Mouse (Mus musculus) forebrain, embryonic 16.5 days (tissue): Measurements from ENCODE around the gene Nhlrc2. TPM values are rescaled to one million over a fixed set of nuclear protein-coding genes. Genes with fewer than 3 reads are reported as not detected.
A peak's percentile ranks its signal among the peaks of the same experiment; 100 is the strongest.

Experiments
- ATAC-seq: fragments of 200-750 bp; cut with Nextera tagmentation; 2 replicates; pipeline ENCODE4 v1.8.0; 2017; ENCODE audit warnings: mild to moderate bottlenecking, moderate library complexity
- H3K27ac ChIP-seq: fragments of 300-500 bp; sonication (generic); 2 replicates; pipeline ENCODE4 v1.5.1; 2014; ENCODE audit warnings: low read length, control low read depth
- H3K27me3 ChIP-seq: fragments of 300-500 bp; sonication (generic); replicated peaks from 2 replicates; pipeline ENCODE4 v1.6.1; 2014; ENCODE audit warnings: low read length; ENCODE audit not compliant: control insufficient read depth, insufficient read depth
- H3K36me3 ChIP-seq: fragments of 300-500 bp; sonication (generic); 2 replicates; pipeline ENCODE4 v1.6.1; 2014; ENCODE audit not compliant: control insufficient read depth, insufficient read depth
- H3K4me1 ChIP-seq: fragments of 300-500 bp; sonication (generic); replicated peaks from 2 replicates; pipeline ENCODE4 v1.6.1; 2014; ENCODE audit warnings: low read length; ENCODE audit not compliant: control insufficient read depth, insufficient read depth
- H3K4me2 ChIP-seq: fragments of 300-500 bp; sonication (generic); 2 replicates; pipeline ENCODE4 v1.6.1; 2014; ENCODE audit warnings: mild to moderate bottlenecking, low read length, control low read depth
- H3K4me3 ChIP-seq: fragments of 300-500 bp; sonication (generic); replicated peaks from 2 replicates; pipeline ENCODE4 v1.5.1; 2014; ENCODE audit warnings: mild to moderate bottlenecking, low read length, control low read depth
- H3K9ac ChIP-seq: fragments of 300-500 bp; sonication (generic); replicated peaks from 2 replicates; pipeline ENCODE4 v1.6.1; 2014; ENCODE audit warnings: low read depth, low read length, control low read depth
- H3K9me3 ChIP-seq: fragments of 300-500 bp; sonication (generic); 2 replicates; pipeline ENCODE4 v1.6.1; 2016; ENCODE audit warnings: low read length; ENCODE audit not compliant: control insufficient read depth
- WGBS: fragments of 180-500 bp; shearing (Covaris S2); extraction: QIAGEN DNeasy Blood & Tissue Kit; methylation state at CpG from one replicate; pipeline ENCODE4 v1.1.7; 2014; 5-methylcytosine and 5-hydroxymethylcytosine counted together
- polyA plus RNA-seq: library from polyadenylated mRNA; unstranded; fragments of >200 nt; fragmentation: Nextera tagmentation; extraction: Ambion mirVana; gene quantifications from 2 replicates; pipeline ENCODE4 v1.2.1, GENCODE M21; 2015

The Nhlrc2 gene
- polyA plus RNA-seq, 1 experiment from 2014 or later = 10.6 TPM

- Histone ChIP-seq H3K27ac (no peak overlapping the region), H3K9me3 (no peaks in the 10 kb centered on the region), H3K4me3 (no peak overlapping the region), H3K27me3 (no peaks in the 10 kb centered on the region), H3K4me1 (peaks cover 4% of the 10 kb centered on the region), H3K9ac (no peak overlapping the region), H3K4me2 (no peak overlapping the region), H3K36me3 (no peaks in the 10 kb centered on the region)
- 92% methylated on average over 10 of the region's 10 CpGs for WGBS
- ATAC-seq = no peak
These were observed 79.9 kb downstream of the Nhlrc2 start for GRCm38 (mm10) chr19:56627881-56628472.

- no peak overlapping the region for H3K4me2 ChIP-seq
- no peak overlapping the region for H3K27ac ChIP-seq
- no peak overlapping the region for H3K4me3 ChIP-seq
- H3K27me3 ChIP-seq = no peaks in the 10 kb centered on the region
- peaks cover 4% of the 10 kb centered on the region for H3K4me1 ChIP-seq
- no peaks in the 10 kb centered on the region for H3K36me3 ChIP-seq
- WGBS = 83% methylated on average over 6 of the region's 6 CpGs
- no peak overlapping the region for H3K9ac ChIP-seq
- H3K9me3 ChIP-seq = no peaks in the 10 kb centered on the region
- ATAC-seq = no peak
These were observed 81.6 kb downstream of the Nhlrc2 start for GRCm38 (mm10) chr19:56629647-56630046.

GRCm38 (mm10) chr19:56631017-56631416 is 83.0 kb downstream of the Nhlrc2 start:
- no peak for ATAC-seq
- H3K4me1 ChIP-seq = peaks cover 4% of the 10 kb centered on the region
- no peak overlapping the region for H3K4me3 ChIP-seq
- H3K27me3 ChIP-seq = no peaks in the 10 kb centered on the region
- H3K4me2 ChIP-seq = no peak overlapping the region
- no peaks in the 10 kb centered on the region for H3K9me3 ChIP-seq
- no peaks in the 10 kb centered on the region for H3K36me3 ChIP-seq
- no peak overlapping the region for H3K9ac ChIP-seq
- 72% methylated on average over 4 of the region's 4 CpGs for WGBS
- no peak overlapping the region for H3K27ac ChIP-seq

DNA sequence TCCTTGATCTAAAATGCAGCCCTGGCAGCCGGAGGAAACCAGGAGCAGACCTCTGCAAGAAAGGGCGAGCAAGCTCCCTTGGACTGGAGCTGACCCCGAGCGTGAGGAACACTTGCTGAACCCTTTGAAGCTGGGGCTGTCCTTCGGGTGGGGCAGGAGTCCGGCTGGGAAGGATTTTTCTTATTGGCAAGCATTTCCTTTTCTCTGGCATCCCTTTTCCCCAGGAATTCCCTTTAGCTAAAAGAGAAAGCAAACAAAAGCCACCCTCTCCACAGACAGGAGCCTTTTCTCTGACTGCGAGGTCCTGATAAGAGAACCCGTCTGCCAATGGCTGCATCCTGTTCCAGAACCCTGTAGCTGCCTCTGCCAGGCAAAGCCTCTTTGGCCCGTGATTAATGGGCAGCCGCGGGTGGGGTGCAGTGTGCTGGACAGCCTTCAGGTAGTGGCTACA is 83.4 kb downstream of the Nhlrc2 start:
- H3K27ac ChIP-seq = no peak overlapping the region
- ATAC-seq = no peak
- 59% methylated on average over 11 of the region's 11 CpGs for WGBS
- no peak overlapping the region for H3K4me3 ChIP-seq
- H3K4me2 ChIP-seq = no peak overlapping the region
- no peaks in the 10 kb centered on the region for H3K36me3 ChIP-seq
- no peak overlapping the region for H3K9ac ChIP-seq
- no peaks in the 10 kb centered on the region for H3K27me3 ChIP-seq
- H3K9me3 ChIP-seq = no peaks in the 10 kb centered on the region
- peaks cover 4% of the 10 kb centered on the region for H3K4me1 ChIP-seq

GRCm38 (mm10) chr19:56637035-56637683 is 89.1 kb downstream of the Nhlrc2 start:
- Histone ChIP-seq H3K4me2 (no peak overlapping the region), H3K27me3 (no peaks in the 10 kb centered on the region), H3K4me1 (peaks cover 14% of the 10 kb centered on the region), H3K36me3 (no peaks in the 10 kb centered on the region), H3K9ac (no peak overlapping the region), H3K4me3 (no peak overlapping the region), H3K9me3 (no peaks in the 10 kb centered on the region), H3K27ac (0 out of 2 replicates have a peak overlapping the region, but pooled peaks have one; percentile 0)
- whole genome bisulfite sequencing = 26% methylated on average over 12 of the region's 12 CpGs
- ATAC-seq = peak; percentile 85

- peak; percentile 80 for ATAC-seq
- Histone ChIP-seq H3K9ac (no peak overlapping the region), H3K4me2 (no peak overlapping the region), H3K4me1 (peaks cover 14% of the 10 kb centered on the region), H3K27ac (no peak overlapping the region), H3K9me3 (no peaks in the 10 kb centered on the region), H3K27me3 (no peaks in the 10 kb centered on the region), H3K36me3 (no peaks in the 10 kb centered on the region), H3K4me3 (no peak overlapping the region)
- WGBS = 35% methylated on average over 9 of the region's 9 CpGs
These were observed 89.6 kb downstream of the Nhlrc2 start for GRCm38 (mm10) chr19:56637684-56638049.

DNA sequence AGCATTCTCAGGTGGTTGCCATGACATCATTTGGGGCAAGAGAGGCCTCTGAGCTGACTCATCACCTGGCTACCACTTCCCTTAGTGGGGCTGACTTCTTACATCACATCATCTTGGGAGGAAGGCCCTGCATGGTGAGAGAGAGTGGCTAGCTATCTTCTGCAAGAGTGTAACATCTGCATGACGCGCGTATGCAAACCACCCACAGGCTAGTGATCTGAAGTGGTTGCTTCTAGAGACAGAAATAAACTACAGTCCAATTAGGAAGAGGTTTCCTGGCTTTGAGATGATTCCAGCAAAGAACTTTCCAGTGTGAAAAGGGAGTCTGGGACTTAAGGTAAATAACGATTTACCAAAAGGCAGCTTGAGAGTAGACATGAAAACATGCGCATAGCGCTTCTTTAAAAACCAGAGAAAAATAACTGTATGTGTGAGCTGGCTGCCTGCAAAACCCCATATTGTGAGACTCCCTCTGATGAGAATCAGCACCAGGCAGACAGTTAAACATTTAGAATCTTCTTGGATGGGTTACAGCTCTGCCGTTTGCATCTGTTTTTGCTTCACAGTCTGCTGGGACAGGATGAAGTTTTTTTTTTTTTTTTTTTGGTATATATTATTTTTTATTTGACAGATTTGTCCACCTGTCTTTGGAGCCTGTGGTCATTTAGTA is 99.5 kb downstream of the Nhlrc2 start:
- Histone ChIP-seq H3K4me2 (no peak overlapping the region), H3K36me3 (no peaks in the 10 kb centered on the region), H3K27me3 (no peaks in the 10 kb centered on the region), H3K27ac (peak overlapping the region; percentile 51; the same call in 1 of the 2 replicates), H3K4me3 (no peak overlapping the region), H3K9me3 (no peaks in the 10 kb centered on the region), H3K4me1 (peaks cover 12% of the 10 kb centered on the region), H3K9ac (no peak overlapping the region)
- ATAC-seq = no peak
- 73% methylated on average over 7 of the region's 7 CpGs for WGBS

DNA sequence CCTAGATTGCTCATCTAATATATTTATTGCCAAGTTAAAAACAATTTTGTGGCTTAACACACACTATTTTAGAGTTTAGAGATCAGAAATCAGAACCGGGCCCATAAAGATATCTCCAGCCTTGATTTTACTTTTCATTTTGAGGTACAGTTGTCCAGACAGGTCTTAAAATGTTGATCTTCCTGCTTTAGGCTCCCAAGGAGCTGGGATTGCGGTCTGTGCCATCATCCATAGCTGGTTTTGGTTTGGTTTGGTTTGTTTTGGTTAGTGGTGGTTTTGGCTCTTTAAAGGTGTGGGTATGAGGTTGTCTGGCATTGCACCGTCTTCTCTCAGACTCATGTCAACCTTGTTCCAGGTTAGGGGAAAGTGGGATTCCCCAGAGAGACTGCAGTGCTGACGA is 103.2 kb downstream of the Nhlrc2 start:
- Histone ChIP-seq H3K4me3 (no peak overlapping the region), H3K27ac (no peak overlapping the region), H3K4me1 (peaks cover 19% of the 10 kb centered on the region), H3K9ac (no peak overlapping the region), H3K4me2 (no peak overlapping the region), H3K27me3 (no peaks in the 10 kb centered on the region), H3K36me3 (no peaks in the 10 kb centered on the region), H3K9me3 (no peaks in the 10 kb centered on the region)
- ATAC-seq = no peak
- whole genome bisulfite sequencing = 95% methylated on average over 4 of the region's 4 CpGs

DNA sequence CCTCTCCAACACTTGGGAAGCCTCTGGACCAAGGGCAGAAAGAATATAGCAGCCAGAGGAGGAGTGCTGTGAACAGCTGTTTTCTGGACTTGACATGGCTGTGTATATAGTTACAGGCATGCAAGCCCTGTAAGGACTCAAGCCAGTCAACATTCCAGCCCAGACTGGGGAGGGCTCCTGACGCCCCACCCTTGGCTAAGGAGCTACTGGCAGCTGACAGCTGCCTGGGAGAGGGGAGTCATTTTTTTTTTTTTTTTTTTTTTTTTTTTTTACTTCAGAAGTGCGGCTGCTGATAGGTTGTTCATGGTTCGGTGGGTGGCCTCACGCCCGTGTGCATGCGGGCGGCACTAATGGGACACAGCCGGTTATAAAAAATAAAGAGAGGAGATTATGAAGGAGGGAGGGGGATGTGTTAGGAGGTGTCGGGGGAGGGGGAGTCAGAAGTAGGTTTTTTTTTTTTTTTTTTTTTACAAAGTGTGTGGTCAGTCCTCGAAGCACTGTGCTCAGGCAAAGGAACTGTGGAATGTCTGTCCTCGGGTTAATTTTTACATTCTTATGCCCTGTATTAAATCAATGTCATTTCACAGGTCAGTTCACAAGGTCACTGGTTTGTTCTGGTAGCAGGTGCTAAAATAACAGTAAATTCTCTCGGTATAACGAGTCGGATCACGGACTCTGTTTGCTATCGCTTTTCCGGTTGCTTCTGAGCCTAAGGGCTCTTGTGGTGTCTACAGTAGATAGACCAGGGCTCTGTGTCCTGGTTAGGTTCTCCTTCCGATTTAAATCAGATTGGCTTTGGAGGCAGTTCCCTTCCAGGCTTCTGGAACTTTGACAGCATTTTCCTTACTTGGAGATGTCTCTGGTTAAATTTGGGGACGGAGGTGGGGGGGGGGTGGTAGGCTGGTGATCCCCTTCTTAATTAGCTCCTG is 104.2 kb downstream of the Nhlrc2 start:
- H3K36me3 ChIP-seq = no peaks in the 10 kb centered on the region
- no peaks in the 10 kb centered on the region for H3K27me3 ChIP-seq
- peak overlapping the region; percentile 43 for H3K4me2 ChIP-seq
- H3K27ac ChIP-seq = no peak overlapping the region
- H3K9me3 ChIP-seq = no peaks in the 10 kb centered on the region
- H3K9ac ChIP-seq = 0 out of 2 replicates have a peak overlapping the region, but pooled peaks have one; percentile 22
- WGBS = 7% methylated on average over 19 of the region's 19 CpGs
- H3K4me1 ChIP-seq = peaks cover 19% of the 10 kb centered on the region
- ATAC-seq = peak; percentile 66
- H3K4me3 ChIP-seq = peak overlapping the region; percentile 13
